Mouse (Mus musculus): Measurements from ENCODE around the gene Olfr905. TPM values are rescaled to one million over a fixed set of nuclear protein-coding genes. Genes with fewer than 3 reads are reported as not detected.

Gene Olfr905
- polyA plus RNA-seq (2012; rRNA removed): not detected in 2 replicates

- DNase-seq (ENCODE audit: low read depth in 1 of 2, low spot score in 2 of 2): no peak
- Histone ChIP-seq H3K36me3 (ENCODE audit: control insufficient read depth, insufficient read depth, low read length) (no peaks in the 10 kb centered on the region), H3K4me3 (ENCODE audit: extremely low read depth, insufficient read depth, insufficient read length) (no peak within 1 kb of the TSS), H3K27me3 (ENCODE audit: control insufficient read depth, insufficient read depth, low read length) (no peaks in the 10 kb centered on the region), H3K27ac (ENCODE audit: insufficient read depth, low read length) (no peak within 1 kb of the TSS), H3K4me1 (ENCODE audit: control insufficient read depth, insufficient read depth, insufficient read length) (no peaks in the 10 kb centered on the region)
- TF ChIP-seq POLR2A (IDR thresholded peaks at IDR 0.05; ENCODE audit: low read depth, low read length): no peak
- TF ChIP-seq CTCF (IDR thresholded peaks at IDR 0.05; ENCODE audit: extremely low read depth, insufficient read depth, insufficient read length, insufficient replicate concordance): no peak
These were observed at the start of gene Olfr905 for GRCm38 (mm10) chr9:38470807-38471206. TSS of gene Olfr905 (plus strand) at chr9:38471107.

- no peak overlapping the region for H3K27ac ChIP-seq (ENCODE audit: insufficient read depth, low read length)
- DNase-seq (ENCODE audit: low read depth in 1 of 2, low spot score in 2 of 2): no peak
- no peaks in the 10 kb centered on the region for H3K27me3 ChIP-seq (ENCODE audit: control insufficient read depth, insufficient read depth, low read length)
- H3K4me1 ChIP-seq (ENCODE audit: control insufficient read depth, insufficient read depth, insufficient read length): no peaks in the 10 kb centered on the region
- no peak overlapping the region for H3K4me3 ChIP-seq (ENCODE audit: extremely low read depth, insufficient read depth, insufficient read length)
- H3K36me3 ChIP-seq (ENCODE audit: control insufficient read depth, insufficient read depth, low read length): no peaks in the 10 kb centered on the region
- TF ChIP-seq POLR2A (IDR thresholded peaks at IDR 0.05; ENCODE audit: low read depth, low read length) (no peak), CTCF (IDR thresholded peaks at IDR 0.05; ENCODE audit: extremely low read depth, insufficient read depth, insufficient read length, insufficient replicate concordance) (no peak)
These were observed 47.1 kb upstream of the Olfr905 start for GRCm38 (mm10) chr9:38423801-38424200.

GRCm38 (mm10) chr9:38427026-38427425 lies 43.9 kb upstream of the Olfr905 start:
- TF ChIP-seq POLR2A (IDR thresholded peaks at IDR 0.05; ENCODE audit: low read depth, low read length) (no peak), CTCF (IDR thresholded peaks at IDR 0.05; ENCODE audit: extremely low read depth, insufficient read depth, insufficient read length, insufficient replicate concordance) (no peak)
- H3K36me3 ChIP-seq (ENCODE audit: control insufficient read depth, insufficient read depth, low read length): no peaks in the 10 kb centered on the region
- WGBS: 45% methylated on average over 1 of the region's 1 CpGs
- no peaks in the 10 kb centered on the region for H3K27me3 ChIP-seq (ENCODE audit: control insufficient read depth, insufficient read depth, low read length)
- no peaks in the 10 kb centered on the region for H3K4me1 ChIP-seq (ENCODE audit: control insufficient read depth, insufficient read depth, insufficient read length)
- no peak overlapping the region for H3K4me3 ChIP-seq (ENCODE audit: extremely low read depth, insufficient read depth, insufficient read length)
- DNase-seq (ENCODE audit: low read depth in 1 of 2, low spot score in 2 of 2): no peak
- H3K27ac ChIP-seq (ENCODE audit: insufficient read depth, low read length): no peak overlapping the region

GRCm38 (mm10) chr9:38429155-38429554 lies 41.8 kb upstream of the Olfr905 start, which contains the start of gene Olfr901:
TSS of gene Olfr901 (plus strand) at chr9:38429455.
- H3K27ac ChIP-seq (ENCODE audit: insufficient read depth, low read length): no peak within 1 kb of the TSS
- TF ChIP-seq POLR2A (IDR thresholded peaks at IDR 0.05; ENCODE audit: low read depth, low read length) (no peak), CTCF (IDR thresholded peaks at IDR 0.05; ENCODE audit: extremely low read depth, insufficient read depth, insufficient read length, insufficient replicate concordance) (no peak)
- no peak for DNase-seq (ENCODE audit: low read depth in 1 of 2, low spot score in 2 of 2)
- no peaks in the 10 kb centered on the region for H3K4me1 ChIP-seq (ENCODE audit: control insufficient read depth, insufficient read depth, insufficient read length)
- 84% methylated on average over 1 of the region's 1 CpGs for WGBS
- no peak within 1 kb of the TSS for H3K4me3 ChIP-seq (ENCODE audit: extremely low read depth, insufficient read depth, insufficient read length)
- no peaks in the 10 kb centered on the region for H3K27me3 ChIP-seq (ENCODE audit: control insufficient read depth, insufficient read depth, low read length)
- no peaks in the 10 kb centered on the region for H3K36me3 ChIP-seq (ENCODE audit: control insufficient read depth, insufficient read depth, low read length)

GRCm38 (mm10) chr9:38447352-38447751 lies 23.6 kb upstream of the Olfr905 start, which contains the start of gene Olfr902:
TSS of gene Olfr902 (plus strand) at chr9:38447652.
- DNase-seq (ENCODE audit: low read depth in 1 of 2, low spot score in 2 of 2): no peak
- 84% methylated on average over 5 of the region's 5 CpGs for WGBS
- TF ChIP-seq CTCF (IDR thresholded peaks at IDR 0.05; ENCODE audit: extremely low read depth, insufficient read depth, insufficient read length, insufficient replicate concordance) (no peak), POLR2A (IDR thresholded peaks at IDR 0.05; ENCODE audit: low read depth, low read length) (no peak)
- Histone ChIP-seq H3K4me1 (ENCODE audit: control insufficient read depth, insufficient read depth, insufficient read length) (no peaks in the 10 kb centered on the region), H3K4me3 (ENCODE audit: extremely low read depth, insufficient read depth, insufficient read length) (no peak within 1 kb of the TSS), H3K27me3 (ENCODE audit: control insufficient read depth, insufficient read depth, low read length) (no peaks in the 10 kb centered on the region), H3K27ac (ENCODE audit: insufficient read depth, low read length) (no peak within 1 kb of the TSS), H3K36me3 (ENCODE audit: control insufficient read depth, insufficient read depth, low read length) (no peaks in the 10 kb centered on the region)

- no peaks in the 10 kb centered on the region for H3K36me3 ChIP-seq (ENCODE audit: control insufficient read depth, insufficient read depth, low read length)
- no peak for DNase-seq (ENCODE audit: low read depth in 1 of 2, low spot score in 2 of 2)
- H3K27ac ChIP-seq (ENCODE audit: insufficient read depth, low read length): no peak within 1 kb of the TSS
- H3K27me3 ChIP-seq (ENCODE audit: control insufficient read depth, insufficient read depth, low read length): no peaks in the 10 kb centered on the region
- H3K4me3 ChIP-seq (ENCODE audit: extremely low read depth, insufficient read depth, insufficient read length): no peak within 1 kb of the TSS
- H3K4me1 ChIP-seq (ENCODE audit: control insufficient read depth, insufficient read depth, insufficient read length): no peaks in the 10 kb centered on the region
- TF ChIP-seq CTCF (IDR thresholded peaks at IDR 0.05; ENCODE audit: extremely low read depth, insufficient read depth, insufficient read length, insufficient replicate concordance) (no peak), POLR2A (IDR thresholded peaks at IDR 0.05; ENCODE audit: low read depth, low read length) (no peak)
These were observed 8.1 kb upstream of the Olfr905 start, which contains the start of gene Olfr904 for GRCm38 (mm10) chr9:38462844-38463243. TSS of gene Olfr904 (plus strand) at chr9:38463144.

GRCm38 (mm10) chr9:38486785-38487184 lies 15.9 kb downstream of the Olfr905 start, which contains the start of gene Olfr906:
TSS of gene Olfr906 (plus strand) at chr9:38487085.
- no peaks in the 10 kb centered on the region for H3K36me3 ChIP-seq (ENCODE audit: control insufficient read depth, insufficient read depth, low read length)
- no peaks in the 10 kb centered on the region for H3K27me3 ChIP-seq (ENCODE audit: control insufficient read depth, insufficient read depth, low read length)
- H3K27ac ChIP-seq (ENCODE audit: insufficient read depth, low read length): no peak within 1 kb of the TSS
- no peaks in the 10 kb centered on the region for H3K4me1 ChIP-seq (ENCODE audit: control insufficient read depth, insufficient read depth, insufficient read length)
- WGBS: 65% methylated on average over 3 of the region's 3 CpGs
- TF ChIP-seq CTCF (IDR thresholded peaks at IDR 0.05; ENCODE audit: extremely low read depth, insufficient read depth, insufficient read length, insufficient replicate concordance) (no peak), POLR2A (IDR thresholded peaks at IDR 0.05; ENCODE audit: low read depth, low read length) (no peak)
- H3K4me3 ChIP-seq (ENCODE audit: extremely low read depth, insufficient read depth, insufficient read length): no peak within 1 kb of the TSS
- DNase-seq (ENCODE audit: low read depth in 1 of 2, low spot score in 2 of 2): no peak

Data from spleen, adult 2 months (tissue).